Mouse (Mus musculus) heart, adult 8-10 months (tissue): ENCODE results near the gene Procr. TPM values are rescaled to one million over a fixed set of nuclear protein-coding genes. Genes with fewer than 3 reads are reported as not detected.
A peak's percentile ranks its signal among the peaks of the same experiment; 100 is the strongest.

ENCODE experiments used
- DNase-seq: peaks from one replicate; pipeline ENCODE4 v3.0.0; 2022; ENCODE audit warnings: low spot score
- total RNA-seq, 4 experiments: library from RNA; stranded (reverse); gene quantifications; 2 replicates each; pipeline ENCODE4 v1.2.4; 2022

Procr gene
- total RNA-seq, 4 experiments from 2014 or later = 1.9 to 2.8 (median 2.3) TPM

DNA sequence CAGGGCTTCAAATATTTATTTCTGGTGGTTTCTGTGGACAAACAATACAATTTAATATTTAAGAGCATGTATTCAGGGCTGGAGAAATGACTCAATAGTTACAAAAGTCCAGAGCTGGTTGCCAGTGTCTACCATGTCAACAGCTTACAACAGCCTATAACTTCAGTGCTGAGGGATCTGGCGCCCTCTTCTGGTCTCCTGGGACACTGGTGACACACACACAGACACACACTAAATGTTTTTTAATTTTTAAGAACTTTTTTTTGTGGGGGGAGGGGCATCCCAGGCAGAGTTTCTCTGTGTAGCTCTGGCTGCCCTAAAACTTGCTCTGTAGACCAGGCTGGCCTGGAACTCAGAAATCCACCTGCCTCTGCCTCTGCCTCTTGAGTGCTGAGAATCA is 4.8 kb downstream of the Procr start:
- no peak for DNase-seq

DNA sequence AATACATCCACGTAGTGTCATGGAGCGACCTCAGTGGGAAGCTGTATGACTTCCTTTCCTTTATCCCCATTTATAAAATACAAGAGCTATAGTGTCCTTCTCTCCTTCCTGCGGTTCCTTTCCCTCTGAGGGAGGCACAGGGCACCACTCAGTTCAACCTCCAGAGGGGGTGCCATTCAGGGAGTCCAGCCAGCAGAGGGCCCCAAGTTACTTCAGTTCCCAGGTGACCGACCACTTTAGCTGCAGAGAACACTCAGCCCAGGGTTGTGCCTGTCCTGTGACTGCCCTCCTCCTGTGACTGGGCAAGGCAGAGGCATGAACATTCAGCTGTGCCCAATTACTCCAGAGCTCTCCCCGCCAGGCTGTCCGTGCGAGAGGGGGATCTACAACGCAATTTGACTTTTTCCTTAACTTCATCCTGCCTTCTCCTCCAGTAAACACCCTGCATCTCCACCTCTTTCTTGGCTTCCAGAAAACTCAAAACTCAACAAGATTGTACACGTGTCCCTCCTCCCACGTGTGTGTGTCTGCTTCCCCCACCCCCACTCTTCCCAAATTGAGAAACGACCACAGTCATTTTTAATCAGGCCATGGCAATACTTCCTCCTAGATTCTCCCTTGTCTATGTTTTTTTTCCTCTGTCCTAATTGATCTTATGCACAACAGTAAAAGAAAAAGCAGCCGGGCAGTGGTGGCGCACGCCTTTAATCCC is 6.1 kb downstream of the Procr start:
- DNase-seq = no peak

DNA sequence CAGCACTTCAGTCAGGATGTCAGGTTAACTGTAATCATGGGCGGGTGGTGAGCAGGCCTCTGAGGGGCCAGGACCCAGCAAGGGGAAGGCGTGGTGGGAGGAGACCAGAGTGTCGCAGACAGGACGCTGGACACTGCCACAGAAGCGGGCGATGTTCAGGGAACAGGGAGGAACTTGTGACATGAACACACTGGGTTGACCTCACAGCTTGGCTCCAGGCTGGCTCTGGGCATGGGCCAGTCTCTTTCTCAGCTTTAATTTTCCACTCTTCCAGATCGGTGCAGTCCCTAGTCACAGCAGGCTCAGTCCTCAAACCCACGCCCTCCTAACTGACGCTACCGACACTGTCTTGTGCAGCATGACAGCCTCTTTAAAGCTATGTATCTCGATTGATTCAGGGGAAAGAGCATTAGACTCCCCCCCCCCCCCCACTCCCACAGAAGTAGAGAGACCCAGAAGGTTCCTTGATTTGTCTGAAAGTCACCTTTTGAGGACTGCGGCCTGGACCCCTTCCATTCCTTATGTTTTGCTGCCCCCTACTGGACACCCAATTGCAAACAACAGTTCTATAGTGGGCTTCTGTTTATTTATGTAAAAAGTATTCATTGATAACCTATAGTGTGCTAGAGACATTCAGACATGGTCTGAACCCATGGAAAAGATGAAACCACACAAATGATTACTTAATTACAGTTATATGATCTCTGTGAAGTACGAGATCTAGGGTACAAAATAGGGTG is 13.9 kb downstream of the Procr start:
- peak; percentile 73 for DNase-seq

DNA sequence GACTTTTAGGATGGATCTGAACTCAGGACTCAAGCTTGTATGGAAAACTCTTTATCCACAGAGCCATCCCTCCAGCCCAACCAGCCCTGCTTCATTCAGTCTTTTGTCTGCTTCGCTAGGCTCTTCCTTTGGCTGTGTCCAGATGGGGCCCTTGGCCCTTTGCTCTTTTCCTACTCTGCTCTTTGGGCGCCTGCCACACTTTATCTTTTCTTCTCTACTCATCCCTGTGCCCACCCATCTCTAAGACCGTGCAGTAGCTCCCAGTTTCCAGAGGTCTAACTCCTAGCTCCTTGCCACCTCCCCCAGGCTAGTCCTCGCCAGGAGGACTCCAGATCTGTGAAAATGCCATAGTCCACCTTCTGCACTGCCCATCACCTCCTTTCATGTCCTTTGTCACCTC is 22.7 kb downstream of the Procr start:
- DNase-seq = no peak

DNA sequence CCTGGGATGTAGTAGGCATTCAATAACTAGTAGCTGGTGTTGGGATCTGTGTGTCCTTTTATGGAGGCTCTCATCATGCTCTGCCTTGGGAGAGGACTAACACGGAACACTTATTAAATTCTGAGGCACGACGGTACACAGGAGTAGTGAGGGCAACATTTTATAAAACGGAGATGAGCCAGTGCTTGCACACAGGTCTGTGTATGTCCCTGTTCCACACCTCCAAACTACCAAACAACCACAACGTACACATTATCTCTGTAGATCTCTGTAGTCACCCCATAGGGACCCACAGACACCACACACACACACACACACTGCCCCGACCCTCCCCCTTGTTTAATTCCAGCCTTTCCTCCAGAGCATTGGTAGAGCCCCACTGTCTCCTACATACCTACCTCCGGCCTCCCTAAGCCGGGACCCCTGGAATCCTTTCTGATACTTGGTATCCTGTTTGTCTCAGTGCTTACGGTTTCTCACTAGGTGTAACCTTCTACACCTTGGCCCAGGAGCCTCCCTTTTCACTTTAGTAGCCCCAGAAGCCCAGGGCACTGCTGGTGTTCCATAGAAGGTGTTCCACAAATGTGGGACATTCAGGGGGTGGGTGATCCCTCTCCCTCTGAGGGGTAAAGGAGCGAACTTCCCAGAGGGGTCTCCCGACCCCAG is 23.5 kb downstream of the Procr start:
- no peak for DNase-seq

DNA sequence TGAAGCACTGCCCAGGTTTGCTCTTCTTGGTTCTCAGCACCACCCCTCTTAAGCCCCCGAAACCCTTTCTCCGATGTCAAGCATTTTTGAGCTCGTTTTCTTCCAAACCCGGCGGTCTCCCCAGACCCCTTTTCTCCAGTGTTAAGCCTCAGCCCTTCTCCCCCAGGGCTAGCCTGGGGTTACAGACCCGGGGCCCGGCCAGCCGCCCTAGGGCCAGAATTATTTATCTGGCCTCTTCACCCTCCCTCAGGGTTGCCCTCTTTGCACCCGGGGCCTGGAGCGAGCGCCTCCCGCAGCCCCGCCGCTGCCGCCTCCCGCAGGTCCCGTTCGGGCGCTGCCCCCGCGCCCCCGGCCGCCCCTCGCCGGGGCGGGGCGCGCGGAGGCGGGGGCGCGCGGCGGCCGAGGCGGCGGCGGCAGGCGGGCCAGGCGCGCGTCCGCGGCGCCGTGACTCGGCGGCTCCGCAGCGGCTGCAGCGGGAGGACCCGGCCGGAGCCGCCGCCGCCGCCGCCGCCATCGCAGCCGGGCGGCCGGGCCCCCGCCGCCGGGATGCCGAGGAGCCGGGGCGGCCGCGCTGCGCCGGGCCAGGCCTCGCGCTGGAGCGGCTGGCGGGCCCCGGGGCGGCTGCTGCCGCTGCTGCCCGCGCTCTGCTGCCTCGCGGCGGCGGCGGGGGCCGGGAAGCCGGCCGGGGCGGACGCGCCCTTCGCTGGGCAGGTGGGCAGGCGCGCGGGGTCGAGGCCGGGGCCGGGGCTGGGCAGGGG is 24.2 kb downstream of the Procr start, which contains the start of gene Mmp24:
Gene Mmp24, plus strand, starts transcription at position 416 of the 758 bp plus-strand sequence.
- DNase-seq = no peak

DNA sequence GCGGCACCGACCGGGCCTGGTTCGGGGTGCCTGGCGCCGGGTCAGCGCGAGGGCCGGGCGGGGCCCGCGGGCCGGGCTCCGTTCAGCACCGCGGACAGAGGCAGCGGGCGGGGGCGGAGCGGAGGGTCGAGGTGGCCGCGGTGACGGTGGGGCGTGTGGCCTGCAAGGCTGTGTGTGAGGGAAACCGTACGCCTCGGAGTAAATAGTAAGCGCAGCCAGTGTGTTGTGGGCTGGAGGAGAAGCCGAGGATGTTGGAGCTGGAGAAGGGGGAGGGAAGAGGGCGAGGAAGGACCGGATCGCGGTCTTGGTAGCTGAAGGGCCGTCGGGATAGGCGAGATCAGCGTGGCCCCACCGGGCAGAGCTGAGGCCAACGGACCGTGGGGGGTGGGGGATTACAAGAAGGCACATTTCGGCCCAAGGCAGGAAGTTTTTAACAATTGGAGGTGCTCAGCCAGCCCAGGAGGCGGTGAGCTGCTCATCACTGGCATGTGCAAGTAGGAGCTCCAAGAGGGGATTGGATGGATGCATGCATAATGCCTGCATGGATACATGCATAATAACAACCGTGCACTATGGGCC is 24.9 kb downstream of the Procr start:
- DNase-seq = no peak

DNA sequence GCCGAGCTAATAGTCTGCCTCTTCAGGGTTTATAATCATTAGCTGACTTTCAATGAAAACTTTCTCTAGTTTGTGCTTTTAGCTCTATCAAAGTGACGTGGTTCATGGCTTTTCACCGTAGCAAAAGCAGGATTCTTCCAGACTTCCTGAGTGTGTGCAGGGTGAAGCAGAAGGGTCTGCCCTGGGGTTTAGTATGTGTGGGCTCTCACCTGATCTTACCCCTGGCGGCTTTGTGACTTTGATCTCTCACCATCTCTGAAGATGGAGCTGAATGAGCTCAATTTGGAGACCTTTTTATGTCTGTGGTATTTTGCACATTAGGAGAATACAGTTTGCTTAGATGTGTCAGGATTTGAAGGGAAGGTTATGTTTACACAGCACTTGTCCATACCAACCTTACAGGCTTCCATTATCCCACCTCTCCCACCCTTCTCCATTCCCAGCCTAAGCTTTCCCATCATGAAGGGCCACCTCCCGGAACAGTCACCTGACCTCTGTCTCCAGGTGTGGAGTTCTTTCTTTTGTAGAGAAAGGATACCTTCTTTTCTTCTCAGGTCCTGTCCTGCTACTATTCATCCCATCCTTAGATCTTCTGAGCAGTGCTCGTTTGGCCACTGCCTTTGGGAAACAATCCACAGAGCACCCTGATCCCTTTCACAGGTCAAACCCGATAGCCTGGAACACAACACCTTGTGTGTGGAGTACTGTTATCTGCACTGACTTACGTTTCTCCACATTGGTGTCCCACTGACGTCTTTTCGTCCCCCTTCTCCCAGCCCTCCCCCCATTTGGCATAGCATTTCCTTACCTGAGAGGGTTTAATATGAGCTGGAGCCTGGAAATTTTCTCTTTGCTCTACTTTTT is 26.1 kb downstream of the Procr start:
- no peak for DNase-seq

DNA sequence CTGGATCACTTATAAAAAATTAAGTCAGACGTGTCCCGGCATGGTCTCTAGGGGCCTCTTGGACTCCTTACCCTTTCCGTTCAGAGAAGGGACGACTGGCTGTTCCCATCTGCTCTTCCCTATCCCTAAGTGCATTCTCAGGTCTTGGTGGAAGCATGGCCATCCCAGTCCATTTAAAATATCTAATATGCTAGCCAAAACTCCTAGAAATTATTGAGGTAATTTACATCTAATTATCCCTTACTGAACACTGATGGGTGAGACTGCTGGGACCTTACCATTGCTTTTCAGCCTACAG is 26.7 kb downstream of the Procr start:
- DNase-seq = no peak

DNA sequence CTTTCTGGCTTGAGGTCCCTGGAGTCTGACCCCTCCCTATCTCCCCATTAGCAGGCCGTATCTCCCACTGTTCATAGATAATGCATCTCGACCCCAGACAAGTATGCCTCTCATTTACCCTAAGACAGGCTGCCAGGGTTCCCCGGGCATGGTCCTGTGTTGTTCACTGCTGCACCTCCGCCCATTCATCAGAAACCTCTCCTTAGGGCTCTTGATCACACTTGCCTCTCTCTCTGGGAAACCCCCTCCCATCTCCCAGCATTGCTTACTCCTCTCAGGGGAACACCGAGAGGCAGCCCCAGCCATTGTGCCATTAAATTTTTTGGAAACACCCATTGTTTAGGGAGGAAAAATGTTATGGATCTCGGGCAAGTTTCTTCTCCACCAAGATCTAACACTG is 27.1 kb downstream of the Procr start:
- DNase-seq = no peak

DNA sequence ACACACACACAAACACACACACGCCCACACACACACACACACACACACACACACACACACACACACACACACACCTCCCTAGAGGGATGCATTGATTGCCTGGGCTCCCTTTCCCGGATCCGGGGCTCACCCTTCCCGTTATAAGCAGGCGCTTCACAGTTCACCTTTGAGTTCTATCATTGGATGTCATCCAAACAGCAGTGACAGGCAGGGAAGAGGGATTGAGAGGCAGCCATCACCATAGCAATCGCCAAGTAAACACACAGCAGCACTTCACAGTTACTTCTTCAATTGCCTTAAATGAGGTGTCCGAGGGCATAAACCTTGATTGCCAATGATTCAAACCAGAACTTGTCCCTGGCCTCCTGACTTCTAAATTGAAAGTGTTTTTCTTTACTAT is 28.1 kb downstream of the Procr start:
- DNase-seq = no peak

DNA sequence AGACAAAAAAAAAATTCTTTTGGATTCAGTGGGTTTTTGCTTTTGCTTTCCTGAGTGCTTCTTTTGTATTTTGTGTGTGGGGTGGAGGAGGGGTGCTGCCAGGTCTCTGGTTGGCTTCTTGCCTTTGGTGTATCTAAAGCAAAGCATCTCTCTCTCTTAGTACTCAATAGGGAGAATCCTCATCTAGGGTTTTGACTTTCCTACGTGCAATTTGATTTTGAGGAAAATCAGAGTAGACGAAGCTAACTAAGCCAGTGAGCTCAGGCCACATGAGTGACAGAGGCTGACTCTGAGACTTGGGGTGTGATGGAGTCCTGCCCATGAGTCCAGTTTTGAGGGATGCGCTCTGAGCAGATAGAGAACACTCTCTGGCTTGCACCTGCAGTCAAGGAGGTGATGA is 28.6 kb downstream of the Procr start:
- DNase-seq = no peak

DNA sequence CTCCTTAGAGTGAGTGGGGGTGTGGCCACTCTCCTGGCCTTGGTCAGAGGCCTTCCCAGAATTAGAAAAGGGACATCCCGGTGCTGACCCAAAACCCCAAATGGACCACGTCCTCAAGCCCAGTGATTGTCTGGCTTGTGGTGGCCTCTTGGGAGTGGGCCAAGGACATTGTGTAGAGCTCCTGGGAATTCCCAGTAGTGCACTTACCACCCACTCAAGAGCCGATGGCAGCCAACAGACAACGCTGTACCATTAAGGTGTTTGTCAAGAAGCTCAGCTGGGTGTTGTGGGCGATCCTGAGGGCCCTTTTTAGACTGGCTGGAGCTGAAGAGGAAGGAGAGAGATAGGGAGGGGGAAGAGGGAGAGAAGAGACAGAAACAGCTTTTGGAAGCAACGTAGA is 33.6 kb downstream of the Procr start:
- DNase-seq = no peak

DNA sequence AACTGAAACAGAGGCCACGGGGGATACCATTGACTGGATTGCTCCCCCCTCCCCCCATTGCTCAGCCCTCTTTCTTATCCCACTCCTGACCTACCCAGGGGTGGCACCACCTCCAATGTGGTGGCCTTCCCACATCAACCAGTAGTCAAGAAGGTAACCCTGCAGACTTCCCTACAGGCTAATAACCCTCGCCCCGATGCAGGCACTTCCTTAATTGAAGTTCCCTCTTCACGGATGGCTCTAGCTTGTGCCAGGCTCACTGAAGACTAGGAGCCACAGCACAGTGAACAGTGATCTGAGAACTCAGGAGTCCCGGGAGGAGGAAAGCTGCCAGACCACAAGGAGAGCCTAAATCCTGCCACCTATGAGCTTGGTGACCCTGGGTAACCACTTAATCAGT is 36.0 kb downstream of the Procr start:
- no peak for DNase-seq

DNA sequence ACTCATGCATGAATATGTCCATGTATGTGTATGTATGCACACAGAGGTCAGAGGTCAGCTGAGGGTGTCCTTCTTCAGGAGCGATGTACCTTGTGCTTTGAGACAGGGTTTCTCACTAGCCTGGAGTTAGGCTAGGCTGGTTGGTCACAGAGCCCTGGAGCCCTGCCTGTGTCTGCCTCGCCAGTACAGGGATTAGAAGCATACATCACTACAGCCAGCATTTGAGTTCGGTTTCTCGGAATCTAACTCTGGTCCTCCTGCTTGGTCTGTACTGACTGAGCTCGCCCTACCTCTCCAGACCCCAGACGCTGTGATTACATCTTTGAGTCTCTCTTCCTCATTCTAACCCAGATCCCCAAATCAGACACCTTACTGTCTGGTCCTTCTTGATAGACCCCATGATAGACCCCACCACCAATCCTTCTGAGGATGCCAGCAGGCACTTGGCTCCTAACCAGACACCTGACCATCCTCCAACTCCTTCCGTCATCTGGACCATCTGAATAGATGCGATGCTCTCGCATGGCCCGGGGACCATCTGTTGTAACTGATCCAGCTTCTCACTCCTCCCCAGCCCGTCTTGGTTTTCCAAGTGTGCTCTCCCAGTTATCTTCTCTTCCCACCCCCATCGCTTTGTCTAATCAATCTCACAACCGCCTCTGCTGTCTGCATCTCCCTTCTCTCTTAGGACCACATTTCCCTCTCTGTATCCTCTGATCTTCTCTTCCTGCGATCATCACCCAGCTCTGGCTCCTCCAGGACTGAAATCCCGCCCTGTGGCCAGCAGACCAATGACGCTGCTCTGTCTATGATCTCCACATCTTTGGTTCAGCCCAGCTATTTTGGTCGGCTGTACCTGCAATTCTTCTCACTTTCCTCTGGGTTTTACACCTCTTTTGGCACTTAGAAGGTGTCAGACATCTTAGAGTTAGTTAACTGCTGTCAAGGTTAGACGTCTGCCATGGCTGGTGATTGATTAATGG is 37.3 kb downstream of the Procr start:
- no peak for DNase-seq

DNA sequence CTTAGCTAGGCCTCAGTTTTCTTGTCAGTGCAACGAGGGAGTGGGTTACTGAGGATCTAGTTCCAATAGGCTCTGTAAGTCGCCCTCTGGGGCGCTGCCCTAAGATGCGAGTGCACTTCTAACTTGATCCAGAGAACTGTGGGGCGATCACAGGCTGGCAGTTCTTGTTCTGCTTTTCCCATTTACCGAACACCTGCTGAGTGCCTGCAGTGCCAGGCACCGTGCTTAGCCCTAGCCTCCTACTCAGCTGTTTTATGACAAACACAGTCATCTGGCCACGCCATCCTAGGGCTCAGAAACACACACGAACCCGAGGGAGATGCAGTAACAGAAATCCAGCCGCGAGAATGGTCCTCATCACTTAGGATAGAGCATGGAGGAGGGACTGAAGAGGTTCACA is 42.0 kb downstream of the Procr start:
- no peak for DNase-seq

DNA sequence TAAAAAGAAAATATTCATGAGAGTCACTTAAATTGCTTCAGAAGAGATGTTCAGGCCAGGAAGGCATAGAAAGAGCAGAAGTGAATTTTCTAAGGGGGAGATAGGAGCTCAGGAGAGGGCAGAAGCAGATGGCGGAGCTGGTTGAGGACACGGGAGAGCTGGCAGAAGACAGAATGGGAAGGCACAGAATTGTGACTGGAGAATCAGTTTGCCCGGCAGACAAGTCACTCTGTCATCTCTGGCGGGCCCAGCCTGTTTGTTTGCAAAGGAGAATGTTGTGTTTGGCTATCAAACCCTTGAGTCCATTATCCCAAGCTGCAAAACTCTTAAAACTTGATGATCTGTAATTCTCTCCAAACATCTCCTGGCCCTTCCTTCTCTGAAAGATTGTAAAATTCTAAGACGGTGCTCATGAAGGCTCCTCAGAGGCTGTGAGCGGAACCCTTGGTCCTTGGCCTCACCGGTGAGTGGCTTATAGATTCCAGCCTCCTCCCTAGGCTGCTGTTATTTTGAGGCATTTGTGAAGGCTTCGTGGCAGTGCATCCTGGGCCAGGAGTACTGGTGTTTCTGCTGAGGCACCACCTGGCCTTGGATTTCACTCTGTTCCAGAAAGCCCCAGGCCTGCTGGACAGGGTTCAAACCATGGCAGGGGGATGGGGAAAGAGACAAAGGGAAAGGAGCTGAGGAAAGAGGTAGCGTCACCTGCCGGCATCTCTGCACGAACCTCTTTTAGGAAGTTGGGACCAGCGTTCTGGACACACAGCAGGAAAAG is 43.9 kb downstream of the Procr start:
- no peak for DNase-seq

DNA sequence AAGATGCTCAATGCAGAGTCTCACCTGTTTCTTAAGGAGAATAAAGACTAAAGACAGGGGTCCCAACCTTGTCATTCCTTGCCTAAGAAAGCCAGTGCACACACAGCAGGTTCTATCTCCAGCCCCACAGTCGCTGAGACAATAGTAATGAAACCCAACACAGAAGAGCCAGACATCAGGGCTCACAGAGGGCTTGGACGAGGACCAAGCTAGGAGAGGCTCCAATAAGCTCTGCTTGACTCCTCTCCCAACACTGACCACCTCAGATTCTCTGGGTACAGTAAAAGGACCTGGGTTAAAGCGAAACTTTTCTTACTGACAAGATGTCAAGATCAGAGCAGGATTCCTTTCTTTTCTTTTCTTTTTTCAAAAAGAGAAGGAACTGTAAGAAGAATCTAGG is 47.7 kb downstream of the Procr start:
- DNase-seq = no peak

DNA sequence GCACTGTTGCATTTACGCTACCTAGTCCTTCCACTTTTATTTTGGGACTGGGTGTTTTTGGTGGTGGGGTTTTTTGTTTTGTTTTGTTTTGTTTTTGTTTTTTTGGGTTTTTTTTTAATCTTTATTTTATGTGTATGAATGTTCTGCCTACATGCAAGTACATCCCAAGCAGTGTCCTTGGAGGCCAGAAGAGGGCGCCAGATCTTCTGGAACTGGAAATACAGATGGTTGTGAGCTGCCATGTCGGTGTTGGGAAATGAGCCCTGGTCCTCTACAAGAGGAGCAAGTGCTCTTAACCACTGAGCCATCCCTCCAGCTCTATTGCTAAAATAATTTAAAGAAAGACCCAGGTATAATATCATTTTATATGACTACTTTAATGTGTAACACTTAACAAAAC is 51.8 kb downstream of the Procr start:
- DNase-seq = no peak
